Mouse (Mus musculus) kidney, adult 11 months (tissue): ENCODE measurements around the gene Smyd3.

ENCODE experiments used
- DNase-seq: peaks from one replicate; pipeline ENCODE4 v3.0.0; 2022

Gene Smyd3

DNA sequence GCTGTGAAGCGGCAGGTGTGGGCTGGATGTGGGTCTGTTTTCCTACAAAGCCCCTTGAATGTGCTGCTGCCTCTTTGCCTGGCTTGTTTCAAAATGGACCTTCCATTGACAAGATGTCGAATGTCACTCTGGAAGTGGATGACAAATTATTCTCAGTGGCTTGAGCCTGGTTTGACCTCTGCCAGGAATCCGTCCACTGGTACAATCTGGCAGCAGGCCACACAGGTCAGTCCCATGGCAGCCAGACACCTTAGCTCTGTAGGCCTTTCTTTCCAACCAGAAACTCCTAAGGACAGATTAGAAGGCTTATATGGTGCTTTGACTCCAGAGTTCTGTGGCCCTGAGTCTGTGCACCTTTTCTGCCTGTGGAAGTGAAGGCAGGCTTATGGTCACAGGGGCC, 507.9 kb downstream of the Smyd3 start:
- DNase-seq = peak; percentile 22

DNA sequence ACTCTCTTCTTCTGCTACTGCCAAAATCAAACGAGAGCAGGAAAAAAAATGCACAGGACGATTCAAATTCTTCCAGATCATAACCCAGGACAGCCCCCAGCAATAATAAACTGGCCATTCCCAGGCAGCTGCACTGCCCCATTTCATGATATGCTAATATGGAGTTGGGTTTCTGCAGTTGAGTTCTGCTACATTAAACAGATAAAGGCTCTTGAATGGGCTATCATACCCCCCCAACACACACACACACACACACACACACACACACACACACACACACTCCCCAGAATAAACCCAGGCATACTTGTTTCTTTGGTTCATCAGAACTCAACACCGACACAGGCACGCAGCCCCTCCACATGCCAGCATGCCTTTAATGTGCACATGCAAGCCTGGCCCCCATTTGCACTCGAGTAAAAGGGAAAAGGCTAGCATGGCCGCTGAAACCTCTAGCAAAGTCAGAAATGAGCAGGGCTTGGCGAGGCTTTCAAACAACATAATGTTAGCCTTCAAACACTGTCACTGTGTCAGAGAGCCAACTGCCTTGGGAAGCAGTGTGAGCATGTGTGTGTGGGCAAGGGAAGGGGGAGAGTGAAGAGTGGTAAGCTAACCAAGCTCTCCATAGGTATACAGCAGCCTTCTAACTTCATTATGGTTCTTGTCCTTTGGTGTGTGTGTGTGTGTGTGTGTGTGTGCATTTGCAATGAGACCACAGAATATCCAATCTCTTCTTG, 513.5 kb downstream of the Smyd3 start:
- no peak for DNase-seq

DNA sequence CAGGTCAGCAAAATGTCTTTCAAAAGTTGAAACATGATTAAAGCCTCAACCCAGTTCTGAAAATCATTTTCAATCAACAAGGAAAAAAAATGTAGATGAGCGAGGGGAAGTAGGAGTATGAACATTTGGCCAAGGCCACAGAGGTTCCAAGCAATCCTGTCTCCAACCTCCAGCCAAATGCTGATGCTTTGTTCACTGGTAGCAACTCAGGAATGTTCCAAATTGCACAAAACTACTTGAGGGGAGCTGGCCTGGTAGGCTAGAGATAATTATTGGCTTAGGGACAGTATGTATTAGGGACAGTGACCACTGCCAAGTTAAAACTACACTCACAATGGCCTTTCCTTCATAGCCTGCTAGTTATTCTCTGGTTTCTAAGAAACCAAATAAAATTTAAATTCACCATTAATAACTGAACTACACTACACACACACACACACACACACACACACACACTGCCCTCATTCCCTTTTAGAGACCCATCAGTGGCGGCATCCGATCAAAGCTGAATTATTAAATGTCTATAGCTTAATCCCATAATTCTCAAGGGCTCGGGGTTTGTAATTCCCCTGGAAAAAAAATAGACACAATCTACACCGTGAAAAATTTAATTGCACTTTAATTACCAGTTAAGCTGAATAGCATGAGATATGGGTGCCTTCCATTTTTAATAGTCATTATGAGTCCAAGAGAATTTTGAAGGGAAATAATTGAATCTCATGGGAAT, 514.3 kb downstream of the Smyd3 start:
- DNase-seq = no peak

DNA sequence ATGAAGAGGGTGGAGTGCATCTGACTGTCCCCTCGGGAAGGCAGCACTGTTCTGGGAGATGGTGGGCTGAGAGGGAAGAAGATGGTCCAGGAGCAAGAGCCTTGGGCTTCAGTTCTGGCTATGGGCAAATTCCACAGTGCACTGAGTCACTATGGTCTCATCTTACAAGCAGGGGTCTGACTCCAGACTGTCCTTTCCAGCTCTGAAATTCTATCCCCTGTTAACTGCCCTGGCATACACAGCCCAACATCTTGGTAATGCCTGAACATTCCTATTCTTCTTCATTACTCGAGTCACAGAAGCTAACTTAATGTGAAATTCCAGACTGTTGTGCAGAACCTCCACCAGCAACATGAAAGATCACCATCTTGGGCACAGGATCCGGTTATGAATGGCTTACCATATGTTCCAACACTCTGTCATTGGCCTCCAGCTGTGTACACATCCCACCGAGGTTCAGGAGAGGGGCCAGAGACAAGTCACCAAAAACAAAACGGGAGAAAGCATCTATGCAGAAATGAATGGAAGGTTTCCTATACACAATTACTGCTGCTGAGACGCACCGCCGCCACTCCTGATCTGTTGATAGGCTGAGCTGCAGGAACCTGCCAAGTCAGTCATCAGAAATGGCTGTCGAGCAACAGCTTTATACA, 517.8 kb downstream of the Smyd3 start:
- DNase-seq = no peak

DNA sequence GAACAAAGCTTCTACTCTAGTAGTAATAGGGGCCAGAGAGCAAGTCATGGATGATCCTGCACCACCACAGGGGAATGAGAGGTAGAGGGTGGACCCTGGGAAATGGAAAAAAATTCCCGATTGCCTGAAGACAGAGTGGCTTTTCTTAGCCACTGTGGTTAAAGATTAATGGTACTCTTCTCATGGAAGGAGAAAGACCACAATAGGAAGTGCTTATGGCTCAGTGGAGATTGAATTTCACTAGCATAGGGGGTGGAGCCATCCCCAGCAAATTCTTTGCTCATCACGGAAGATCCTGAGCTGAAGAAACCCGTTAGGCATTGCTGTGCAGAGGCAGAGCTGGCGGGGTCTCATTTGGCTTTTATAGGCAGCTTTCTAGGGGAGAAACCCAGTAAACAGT, 520.0 kb downstream of the Smyd3 start:
- no peak for DNase-seq

- no peak for DNase-seq
Observed at GRCm38 (mm10) chr1:178994263-178994662, 523.6 kb downstream of the Smyd3 start.

DNA sequence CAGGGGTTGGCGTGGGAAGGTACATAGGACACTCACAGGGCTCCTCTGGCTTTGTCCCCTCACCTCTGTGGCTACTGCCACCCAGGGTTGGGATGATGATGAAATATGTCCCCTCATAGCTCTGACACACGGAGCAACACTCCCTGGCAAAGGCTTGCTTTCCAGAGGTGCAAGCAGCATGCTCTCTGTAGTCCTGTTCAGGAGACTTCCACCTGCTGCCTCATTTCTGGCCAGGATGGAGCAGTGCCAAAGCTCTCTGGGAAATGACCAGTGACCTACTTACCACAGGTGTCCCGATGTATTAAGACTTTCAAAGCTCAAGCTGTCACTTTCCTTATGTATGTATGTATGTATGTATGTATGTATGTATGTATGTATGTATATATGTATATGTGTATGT, 525.3 kb downstream of the Smyd3 start:
- peak; percentile 16 for DNase-seq

DNA sequence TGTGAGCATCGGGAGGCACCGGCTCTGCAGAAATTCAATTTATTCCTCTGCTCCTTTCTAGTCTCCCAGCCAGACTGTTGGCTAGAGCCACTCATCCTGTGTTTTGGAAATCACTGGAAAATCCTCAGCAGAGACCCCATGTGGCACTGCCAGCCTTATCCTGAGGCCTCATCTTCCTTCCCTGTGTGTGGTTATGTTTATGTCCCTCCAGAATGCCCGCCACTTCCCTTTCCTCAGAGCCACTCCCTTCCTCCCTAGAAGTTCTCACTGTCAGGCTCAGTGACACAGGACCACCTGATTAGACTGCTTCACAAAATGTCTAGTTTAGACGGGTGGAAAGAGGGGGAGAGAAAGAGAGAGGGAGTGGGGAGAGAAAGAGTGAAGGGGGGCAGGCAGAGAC, 526.4 kb downstream of the Smyd3 start:
- no peak for DNase-seq

DNA sequence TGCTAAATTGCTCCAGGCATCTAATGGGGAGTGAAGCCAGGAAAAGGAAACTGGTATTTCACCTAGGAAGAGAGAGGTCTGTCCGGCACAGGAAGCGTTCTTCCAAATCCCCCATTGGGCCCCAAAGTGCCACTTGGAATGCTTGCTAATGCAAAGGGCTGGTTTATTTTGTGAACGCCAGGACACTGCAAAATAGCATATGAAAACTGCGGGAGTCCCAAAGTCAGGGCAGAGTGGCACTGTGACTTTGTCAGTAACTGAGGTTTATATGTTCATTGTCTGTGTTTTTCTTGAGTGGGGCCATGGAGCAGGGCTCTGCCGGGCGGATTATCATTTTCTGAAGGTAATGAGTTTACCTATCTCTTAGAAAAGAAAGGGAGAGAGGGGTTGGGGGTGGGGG, 526.8 kb downstream of the Smyd3 start:
- DNase-seq = no peak

- DNase-seq = no peak
Observed at GRCm38 (mm10) chr1:178989485-178989884, 528.4 kb downstream of the Smyd3 start.

GRCm38 (mm10) chr1:178988176-178988575, 529.7 kb downstream of the Smyd3 start:
- peak; percentile 48 for DNase-seq

- no peak for DNase-seq
Observed at GRCm38 (mm10) chr1:178981641-178982040, 536.2 kb downstream of the Smyd3 start.

- DNase-seq = no peak
Observed at GRCm38 (mm10) chr1:178980185-178980584, 537.7 kb downstream of the Smyd3 start.

DNA sequence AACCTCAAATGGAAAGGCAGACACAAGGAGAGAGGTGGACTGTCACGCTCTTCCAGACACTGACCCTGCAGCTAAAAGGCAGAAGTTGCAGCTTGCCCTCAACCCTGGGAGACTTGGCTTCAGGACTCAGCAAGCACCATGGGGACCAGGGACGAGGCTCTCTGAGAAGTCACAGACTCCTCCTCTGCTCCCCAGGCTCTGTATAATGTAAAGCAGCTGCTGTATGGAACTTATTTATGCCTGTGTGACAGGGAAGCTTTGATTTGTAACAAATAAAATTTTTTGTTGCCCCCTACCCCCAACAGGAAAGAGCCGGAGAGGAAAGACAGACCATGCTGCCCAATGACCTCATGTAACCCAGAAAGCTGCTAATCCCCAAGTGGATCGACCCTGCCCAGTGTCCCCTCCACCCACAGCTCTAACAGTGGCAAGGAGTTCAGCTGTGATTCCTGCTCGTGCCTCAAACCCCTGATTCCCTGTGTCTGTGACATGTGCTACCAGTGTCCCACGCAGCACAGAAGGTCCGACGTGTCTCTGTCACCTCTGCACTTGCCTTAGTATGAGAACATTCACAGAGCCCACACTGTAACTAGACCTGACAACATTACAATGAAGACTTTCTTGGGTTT, 539.1 kb downstream of the Smyd3 start:
- DNase-seq = no peak

DNA sequence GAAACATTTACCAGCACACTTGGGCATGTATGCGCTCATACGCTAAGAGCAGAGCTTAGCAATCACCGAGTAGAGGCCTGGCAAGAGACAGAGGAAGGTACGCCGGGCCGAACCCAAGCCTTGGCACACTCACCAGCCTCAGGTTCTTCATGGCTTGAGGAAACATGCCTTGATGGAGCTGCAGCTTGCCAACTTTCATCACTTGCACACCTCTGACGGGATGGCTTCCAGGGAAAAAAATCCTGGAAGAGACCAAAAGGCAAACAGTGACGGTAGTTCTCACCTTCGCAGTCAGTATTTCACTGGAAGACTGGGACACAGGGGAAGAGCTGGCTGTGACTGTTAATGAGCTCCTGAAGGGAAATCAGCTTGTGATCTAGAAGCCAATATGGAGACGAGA, 545.8 kb downstream of the Smyd3 start:
- DNase-seq = no peak

- DNase-seq = no peak
Observed at GRCm38 (mm10) chr1:178961661-178962060, 556.2 kb downstream of the Smyd3 start.

DNA sequence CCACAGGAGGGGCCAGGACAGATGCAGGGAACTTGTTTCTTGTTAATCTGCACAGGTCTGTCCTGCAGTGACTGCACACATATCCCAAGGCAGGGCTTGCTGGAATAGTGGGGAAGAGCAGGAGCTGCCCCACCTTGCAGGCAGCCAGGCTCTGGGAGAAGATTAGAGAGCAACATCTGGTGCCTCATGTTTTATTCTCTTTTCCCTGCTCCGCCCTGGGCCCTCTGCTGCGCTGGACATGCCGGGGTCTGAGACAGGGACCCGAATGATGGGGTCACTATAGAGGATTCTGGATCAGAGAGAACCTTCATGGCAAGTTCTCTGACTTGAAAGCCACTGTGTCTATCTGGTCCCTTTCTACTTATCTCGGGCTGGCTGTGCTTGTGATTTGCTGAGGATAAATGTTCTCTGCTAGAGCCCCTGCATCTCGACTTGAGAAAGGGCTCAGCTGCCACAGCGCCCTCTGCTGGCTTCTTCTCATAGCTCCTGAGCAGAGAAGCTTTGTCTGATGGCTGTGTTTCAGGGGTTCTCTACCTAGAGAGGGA, 557.8 kb downstream of the Smyd3 start:
- peak; percentile 13 for DNase-seq

- no peak for DNase-seq
Observed at GRCm38 (mm10) chr1:178958641-178959040, 559.2 kb downstream of the Smyd3 start.

- no peak for DNase-seq
Observed at GRCm38 (mm10) chr1:178952910-178953309, 564.9 kb downstream of the Smyd3 start.

- DNase-seq = no peak
Observed at GRCm38 (mm10) chr1:178942251-178942963, 575.4 kb downstream of the Smyd3 start.

DNA sequence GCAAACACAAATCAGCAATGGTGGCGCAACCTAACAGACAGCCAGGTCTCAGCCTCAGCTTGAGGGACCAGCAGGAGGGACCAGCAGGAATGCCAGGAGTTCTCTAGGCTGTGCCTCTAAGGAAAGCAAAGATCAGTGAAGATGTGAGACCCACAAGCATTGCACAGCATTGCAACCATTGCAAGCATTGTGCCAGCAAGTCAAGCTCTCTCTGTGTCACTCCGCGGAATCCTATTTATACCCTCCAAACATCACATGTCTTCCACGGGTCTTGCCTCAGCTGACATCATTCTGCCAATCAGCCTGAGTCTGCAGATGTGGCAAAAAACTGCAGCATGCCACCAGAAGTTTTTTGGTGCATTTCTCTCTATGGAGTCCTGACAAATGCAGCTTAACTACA, 577.5 kb downstream of the Smyd3 start:
- no peak for DNase-seq

GRCm38 (mm10) chr1:178936976-178937375, 580.9 kb downstream of the Smyd3 start:
- no peak for DNase-seq

GRCm38 (mm10) chr1:178936457-178936856, 581.4 kb downstream of the Smyd3 start:
- peak; percentile 16 for DNase-seq
